Mouse (Mus musculus) frontal cortex, postnatal 25 days (tissue): ENCODE data around the gene Hoxa9.

Experiments
- DNase-seq, 2 experiments: peaks; one replicate each; pipeline ENCODE4 v3.0.0; 2022; ENCODE audit warnings: low spot score in 2 of 2

The Hoxa9 gene

DNA sequence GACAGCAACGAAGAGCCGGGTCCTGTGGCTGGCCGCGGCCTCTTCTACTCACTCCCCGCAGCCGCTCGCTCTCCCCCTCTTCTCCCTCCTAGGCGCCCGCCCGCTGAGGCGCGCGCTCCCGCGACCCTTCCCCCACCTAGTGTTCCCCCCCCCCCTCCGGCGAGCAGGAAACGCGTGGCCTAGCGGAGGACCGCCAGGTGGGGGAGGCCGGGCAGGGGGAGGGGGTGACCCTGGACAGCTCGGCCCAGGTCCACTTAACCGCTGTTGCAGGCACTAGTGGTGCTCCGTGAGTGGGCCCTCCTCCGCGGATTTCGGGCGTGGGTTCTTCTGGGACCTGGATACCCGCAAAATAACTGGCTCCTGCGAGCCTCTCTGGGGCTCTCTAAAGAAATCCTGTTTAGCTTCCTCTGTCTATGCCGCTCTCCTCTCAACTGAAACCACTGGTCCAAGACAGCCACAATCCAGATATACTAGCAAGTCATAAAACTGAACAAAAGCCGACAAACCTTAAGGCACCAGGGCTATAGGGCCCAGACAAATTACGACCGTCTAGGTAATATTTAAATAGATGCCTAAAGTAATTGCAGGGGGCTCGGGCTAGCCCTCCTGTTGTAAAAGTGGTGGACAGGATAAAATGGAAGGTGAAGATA, at the start of gene Hoxa9:
Hoxa9 (minus strand) TSS at position 574 of the 650 bp plus-strand sequence.
- DNase-seq = no peak

GRCm38 (mm10) chr6:52276920-52277319, 46.0 kb upstream of the Hoxa9 start:
- DNase-seq = no peak

DNA sequence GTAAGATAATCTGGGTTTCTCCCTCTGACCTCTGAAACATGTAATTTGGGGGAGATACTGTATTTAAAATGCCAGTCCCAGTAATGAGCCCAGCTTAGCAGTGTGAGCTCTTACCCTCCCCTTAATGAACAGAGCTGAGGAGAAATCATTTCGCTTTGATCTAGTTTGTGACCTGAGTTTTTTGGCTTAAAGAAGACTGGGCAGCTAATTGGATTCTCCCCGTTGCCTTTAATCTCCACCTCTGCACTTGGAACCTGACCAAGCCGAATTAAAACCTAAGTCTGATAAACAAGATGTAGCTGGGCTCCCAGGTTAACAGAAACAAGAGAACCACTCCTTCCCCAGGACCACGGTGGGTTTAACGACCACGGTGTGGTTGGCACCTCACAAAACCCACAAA, 45.5 kb upstream of the Hoxa9 start:
- no peak for DNase-seq

DNA sequence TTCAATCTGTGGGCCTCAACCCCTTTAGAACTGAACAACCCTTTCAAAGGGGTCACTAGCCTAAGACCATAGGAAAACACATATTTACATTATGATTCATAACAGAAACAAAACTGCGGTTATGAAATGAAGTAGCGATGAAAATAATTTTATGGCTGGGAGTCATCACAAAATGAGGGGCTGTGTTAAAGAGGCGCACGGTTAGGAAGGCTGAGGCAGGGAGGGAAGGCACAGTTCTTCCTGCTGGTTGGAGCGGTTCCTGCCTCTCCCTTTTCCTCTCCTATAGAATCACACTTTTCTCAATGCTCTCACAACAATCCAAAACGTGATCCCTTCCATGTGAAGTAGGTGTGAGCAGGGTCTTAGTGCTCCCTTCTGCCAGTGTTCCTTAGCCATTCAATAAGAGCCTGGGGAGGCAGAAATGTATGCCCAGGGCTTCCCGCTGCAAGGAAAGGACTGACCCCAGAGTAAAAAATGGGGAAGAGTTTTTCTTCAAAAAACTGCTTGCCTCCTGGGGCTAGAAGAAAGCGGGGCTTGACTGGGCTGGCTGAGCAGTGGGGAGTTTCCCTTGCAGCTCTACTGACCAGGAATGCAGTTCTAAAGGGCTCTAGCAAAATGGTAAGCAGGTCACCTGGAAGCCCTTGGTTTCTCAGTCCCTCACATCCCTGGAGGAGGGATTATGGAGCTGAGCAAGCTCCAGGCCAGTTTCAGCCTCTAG, 44.8 kb upstream of the Hoxa9 start:
- no peak for DNase-seq

- DNase-seq = no peak
Measured at GRCm38 (mm10) chr6:52274576-52274975, 43.7 kb upstream of the Hoxa9 start.

DNA sequence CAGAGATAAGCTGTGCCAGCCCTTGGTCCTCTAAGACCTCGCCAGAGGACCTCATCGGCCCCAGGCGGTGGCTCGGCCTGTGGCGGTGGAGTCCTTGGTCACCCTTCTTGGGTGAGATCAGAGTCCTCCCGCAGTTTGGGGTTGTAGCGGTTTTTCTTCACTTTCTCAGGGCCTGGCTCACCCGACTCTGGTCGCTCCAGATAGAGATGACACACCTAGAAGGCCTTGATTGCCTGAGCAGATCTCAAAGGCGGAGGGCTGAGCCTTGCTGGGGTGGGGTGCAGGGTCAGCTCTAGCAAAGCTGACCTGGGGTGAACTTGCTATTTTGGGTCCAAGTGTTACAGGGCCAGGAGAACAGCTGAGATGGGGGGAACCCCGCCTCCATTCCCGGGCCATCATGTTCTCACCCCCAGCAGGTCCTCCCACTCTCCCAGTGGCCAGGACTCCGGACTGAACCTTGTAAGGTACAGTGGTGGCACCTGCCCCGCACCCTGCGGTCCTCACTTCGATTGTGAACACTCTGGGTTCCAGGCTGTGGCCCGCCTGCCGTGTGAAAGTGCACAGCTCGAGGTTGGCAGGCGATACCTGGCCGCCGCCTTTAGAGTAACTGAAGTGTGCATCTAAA, 42.9 kb upstream of the Hoxa9 start:
- DNase-seq = no peak

DNA sequence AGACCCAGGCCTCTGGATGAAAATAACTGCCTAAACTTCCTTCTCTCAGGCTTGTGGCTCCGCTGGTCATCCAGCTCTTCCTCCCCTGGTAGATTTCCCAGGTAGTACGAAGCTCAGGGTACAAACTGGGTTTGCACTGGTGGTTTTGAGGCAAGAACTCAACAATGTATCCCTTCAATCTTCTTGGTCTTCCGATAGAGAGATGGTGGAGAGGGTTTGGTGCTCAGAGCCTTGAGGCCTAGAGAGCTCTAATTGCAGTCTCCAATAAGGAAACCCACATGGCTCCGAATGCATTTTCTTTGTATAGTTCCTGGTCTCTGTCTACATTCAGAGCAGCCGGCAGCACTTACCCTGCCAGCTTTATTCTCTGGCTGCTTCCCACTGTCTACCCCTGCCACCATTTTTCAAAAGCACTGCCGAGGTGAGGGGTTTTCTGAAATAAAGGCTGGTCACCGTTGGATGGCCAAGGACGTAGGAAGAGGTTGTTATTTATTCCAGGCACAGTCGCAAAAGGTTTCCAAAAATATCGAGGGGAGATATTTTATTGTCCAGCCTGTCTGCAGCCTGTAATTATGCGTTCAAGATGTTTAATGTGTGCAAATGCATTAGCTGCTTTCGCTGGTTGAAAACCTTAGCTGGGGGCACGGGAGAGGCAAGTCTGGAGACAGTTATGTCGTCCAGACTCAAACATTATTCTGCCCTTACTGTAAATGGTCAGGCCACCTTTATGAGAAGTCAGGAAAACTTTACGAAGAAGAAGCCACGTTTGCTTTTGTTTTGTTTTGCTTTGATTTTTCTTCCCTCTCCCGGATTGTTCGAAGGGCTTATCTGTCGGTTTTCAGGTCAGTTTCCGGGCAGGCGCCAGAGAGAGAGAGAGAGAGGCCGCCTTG, 42.1 kb upstream of the Hoxa9 start:
- DNase-seq = no peak

GRCm38 (mm10) chr6:52270494-52271480, 39.9 kb upstream of the Hoxa9 start:
- peak in 1 of 2 experiments; percentile 44 for DNase-seq

DNA sequence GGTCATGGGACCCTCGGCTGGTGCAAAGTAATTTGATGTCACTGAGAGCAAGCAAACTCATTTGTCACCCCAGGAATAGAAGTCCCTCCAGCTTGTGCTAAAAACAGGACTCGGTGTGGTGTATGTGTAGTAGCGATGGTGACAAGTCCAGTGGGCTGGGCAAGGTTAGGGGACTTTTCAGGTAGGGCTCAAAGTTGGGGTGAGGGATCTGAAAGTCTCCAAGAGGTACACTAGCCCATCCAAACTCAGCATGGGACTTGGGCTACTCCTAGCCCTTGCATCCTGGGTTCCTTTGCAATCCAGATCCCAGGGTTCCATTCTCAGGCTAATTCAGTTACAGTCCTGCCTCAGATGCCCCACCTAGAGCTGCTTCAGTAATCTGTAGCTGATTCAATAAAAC, 37.9 kb upstream of the Hoxa9 start:
- DNase-seq = no peak

DNA sequence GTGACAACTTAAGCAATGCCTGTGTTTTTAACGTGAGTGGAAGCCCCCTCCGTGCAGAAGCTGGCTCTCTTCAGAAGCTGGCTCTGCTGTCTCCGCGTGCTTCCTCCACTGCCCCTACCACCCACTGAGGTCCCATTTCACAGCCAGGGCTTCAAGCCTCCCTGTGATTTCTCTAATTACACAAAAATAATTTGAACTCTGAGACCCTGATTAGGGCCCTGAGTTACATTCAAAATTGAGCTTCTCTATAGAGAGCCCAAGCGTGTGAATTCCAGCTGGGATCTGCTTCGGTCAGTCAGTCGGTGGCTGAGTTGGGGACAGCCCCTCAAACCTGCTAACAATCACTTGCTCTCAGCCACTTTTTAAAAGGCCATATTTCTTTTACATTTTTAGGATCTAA, 37.5 kb upstream of the Hoxa9 start:
- no peak for DNase-seq

DNA sequence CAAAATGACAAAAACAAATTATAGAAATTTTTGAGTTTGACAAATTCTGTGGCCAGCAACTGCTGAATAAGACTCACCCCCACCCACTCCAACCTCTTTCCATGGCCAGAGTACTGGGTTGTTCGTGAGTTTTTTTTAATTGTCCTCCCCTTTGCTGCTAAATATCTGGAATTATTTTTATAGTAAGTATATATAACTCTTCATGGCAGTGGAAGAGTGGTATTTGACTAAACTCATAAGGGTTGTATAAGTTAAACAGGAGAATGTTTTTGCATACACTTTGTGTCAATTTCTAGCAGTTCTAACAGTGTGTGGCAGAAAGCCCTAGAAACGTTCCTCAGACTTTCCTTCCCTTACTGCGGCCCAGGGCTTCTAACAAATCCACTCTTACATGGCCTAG, 36.8 kb upstream of the Hoxa9 start:
- no peak for DNase-seq

DNA sequence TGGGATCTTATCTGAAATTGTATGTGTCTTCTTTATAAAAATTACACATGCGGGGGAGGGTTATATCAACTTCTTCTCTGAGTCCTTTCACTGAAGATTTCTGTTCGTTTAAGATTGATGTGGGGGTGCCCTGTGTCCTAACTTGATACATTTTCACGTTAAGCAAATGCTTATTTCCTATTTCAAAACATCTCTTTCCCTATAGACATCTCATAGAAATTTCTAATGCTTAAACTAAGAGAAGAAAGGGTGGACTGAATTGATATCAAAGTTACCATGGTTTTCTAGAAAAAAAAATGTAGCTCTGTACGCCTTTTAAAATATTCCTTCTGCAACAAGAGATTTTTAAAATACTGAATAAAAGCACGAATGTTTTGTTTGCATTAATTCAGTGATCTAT, 36.3 kb upstream of the Hoxa9 start:
- no peak for DNase-seq

DNA sequence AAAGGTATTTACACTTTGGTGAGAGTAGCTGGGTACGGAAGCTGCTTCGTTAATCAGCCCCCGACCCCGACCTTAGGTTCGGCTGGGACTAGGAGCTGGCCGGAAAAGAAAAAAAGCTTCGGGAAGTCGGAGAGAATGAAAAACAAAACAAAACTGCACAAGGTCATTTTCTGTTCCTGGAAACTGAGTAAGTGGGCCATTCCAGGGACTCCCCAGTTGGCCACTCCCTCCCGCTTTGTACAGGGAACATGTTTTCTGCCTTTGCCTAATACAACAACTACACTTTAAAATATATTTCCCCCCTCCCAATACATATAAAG, 35.7 kb upstream of the Hoxa9 start:
- DNase-seq = no peak

DNA sequence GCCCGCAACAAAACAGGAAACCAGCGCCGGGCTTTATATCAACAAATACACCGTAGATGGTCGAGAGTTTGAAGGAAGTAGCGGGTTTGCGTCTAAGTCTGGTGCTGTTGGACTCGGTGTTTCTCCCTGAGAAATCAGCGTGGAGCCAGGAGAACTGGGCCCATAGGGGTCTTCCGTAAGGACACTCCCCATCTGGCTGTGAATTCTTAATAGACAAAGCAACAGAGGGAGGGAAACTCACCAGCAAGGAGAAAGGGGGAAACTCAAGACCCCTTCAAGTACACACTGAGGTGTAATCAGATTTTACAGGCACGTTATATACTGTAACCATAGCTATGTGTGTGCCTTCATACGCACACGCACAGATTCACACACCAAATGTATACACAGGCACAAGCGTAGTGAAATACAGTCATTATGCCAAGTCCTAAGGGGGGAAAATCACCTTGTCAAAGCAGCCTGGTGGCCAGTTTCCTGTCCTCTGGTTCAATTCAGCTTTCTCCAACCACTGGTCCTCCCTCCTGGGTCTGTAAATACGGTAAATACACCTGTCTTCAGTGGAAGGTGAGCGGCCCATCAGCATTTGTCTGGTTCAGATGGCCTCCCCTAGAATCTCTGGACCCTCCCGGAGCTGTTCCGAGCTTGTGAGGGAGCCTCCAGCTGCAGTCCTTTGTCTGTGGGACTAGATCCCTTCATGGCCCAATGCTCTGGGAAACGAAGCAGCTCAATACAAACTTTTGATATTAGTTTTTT, 35.2 kb upstream of the Hoxa9 start:
- no peak for DNase-seq

GRCm38 (mm10) chr6:52265306-52265912, 34.5 kb upstream of the Hoxa9 start:
- DNase-seq = no peak

GRCm38 (mm10) chr6:52264106-52264790, 33.4 kb upstream of the Hoxa9 start:
- no peak for DNase-seq

DNA sequence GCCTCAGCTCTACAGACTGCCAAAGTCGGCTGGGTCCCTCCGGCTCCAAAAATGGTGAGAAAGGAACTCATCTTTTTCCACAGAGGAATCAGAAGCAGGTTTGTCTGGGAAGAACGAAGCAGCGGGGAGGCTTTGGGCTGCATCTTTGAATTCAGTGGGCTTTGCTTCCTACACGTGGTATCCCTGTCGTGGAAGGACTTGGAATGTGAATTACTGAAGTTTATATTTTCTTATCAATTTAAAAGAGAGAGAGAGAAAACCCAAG, 32.4 kb upstream of the Hoxa9 start:
- no peak for DNase-seq

DNA sequence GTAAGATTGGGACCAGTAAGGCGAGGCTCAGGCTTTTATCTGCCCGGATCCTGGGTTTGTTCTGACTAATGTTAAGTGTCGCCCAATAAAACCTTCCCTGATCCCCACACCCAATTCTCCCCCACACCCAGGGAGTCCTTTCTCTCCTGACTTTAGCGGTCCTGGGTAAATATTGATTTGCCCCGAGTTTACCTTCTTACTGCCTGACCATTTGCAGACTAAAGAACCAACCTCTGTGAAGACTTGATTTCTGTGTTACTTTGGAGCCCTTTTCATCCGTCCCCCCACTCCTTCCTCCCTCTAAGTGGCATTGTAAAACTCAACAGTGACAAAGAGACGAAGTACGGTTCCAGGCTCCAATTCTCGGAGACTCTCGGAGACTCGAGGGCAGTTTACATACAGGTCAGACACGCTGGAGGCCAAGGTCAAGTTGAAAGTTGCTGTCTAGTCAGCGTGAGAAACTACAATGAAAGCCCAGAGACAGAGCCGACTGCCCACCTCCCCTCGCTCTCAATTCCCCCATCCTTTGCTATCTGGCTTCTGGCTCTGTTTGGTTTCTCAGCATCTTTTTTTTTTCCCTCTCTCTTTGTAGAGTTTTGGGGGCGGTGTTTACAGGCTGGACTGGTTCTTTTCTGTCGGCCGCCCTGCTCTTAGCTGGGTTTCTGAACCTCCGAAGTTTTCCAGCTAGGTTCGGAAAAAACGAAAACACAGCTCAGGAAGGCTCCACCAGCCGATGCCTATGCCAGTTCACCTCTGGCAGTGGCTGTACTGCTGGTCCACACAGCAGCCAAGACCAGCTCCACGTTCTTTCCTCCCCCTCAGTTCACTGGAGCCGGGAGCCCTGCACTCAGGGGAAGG, 31.8 kb upstream of the Hoxa9 start:
- DNase-seq = no peak
